26 mouse cellular contexts compared by ENCODE assay signal in genomic region chr11:116432127-116432526, GRCm38 (mm10). TPM values are rescaled to one million over a fixed set of nuclear protein-coding genes. Genes with fewer than 3 reads are reported as not detected.
DNase-seq lines count a peak whose midpoint lies in the region; ATAC-seq and TF ChIP-seq lines count a peak whose summit lies in the region.
"Had no signal": no experiment of that assay in that cellular context is flagged by ENCODE, and none has a peak within 500 bp of the region (broad histone marks: within the 10 kb centered on the region; RNA-seq: fewer than 3 reads in every experiment).

No protein-coding gene starts in this region.

- WGBS in heart, embryonic 10.5 days, result 64% methylated on average over 6 of the region's 6 CpGs
- WGBS in heart, adult 2 months, result 55% methylated on average over 6 of the region's 6 CpGs
- 40% methylated on average over 6 of the region's 6 CpGs for WGBS in lung, embryonic 14.5 days
- 58% methylated on average over 6 of the region's 6 CpGs for WGBS in lung, adult 2 months
- WGBS in limb, embryonic 10.5 days, result 75% methylated on average over 6 of the region's 6 CpGs

- H3K79me2 ChIP-seq in heart, adult 2 months (replicated peaks; ENCODE audit: control insufficient read depth, insufficient read depth, low read length), result no peaks in the 10 kb centered on the region; the same call in 1 of the 2 replicates

- TF ChIP-seq POLR2A in heart, adult 2 months (IDR thresholded peaks at IDR 0.05; ENCODE audit: insufficient read depth, low read depth, low read length), result no peak
- no peak for TF ChIP-seq POLR2A in lung, adult 2 months (IDR thresholded peaks at IDR 0.05; ENCODE audit: borderline replicate concordance, extremely low read depth, low read depth, low read length)

- H3K36me3 ChIP-seq in heart, embryonic 10.5 days, result peaks cover 14% of the 10 kb centered on the region
- H3K36me3 ChIP-seq in heart, adult 2 months (ENCODE audit: control insufficient read depth, insufficient read depth, low read length), result peaks cover 6% of the 10 kb centered on the region; the same call in 1 of the 2 replicates
- peaks cover 19% of the 10 kb centered on the region for H3K36me3 ChIP-seq in lung, embryonic 14.5 days (ENCODE audit: insufficient read depth)
- H3K36me3 ChIP-seq in limb, embryonic 10.5 days, result peaks cover 20% of the 10 kb centered on the region

- H3K4me2 ChIP-seq in lung, embryonic 14.5 days, result no peak overlapping the region
- H3K4me2 ChIP-seq: limb, embryonic 15.5 days; neural tube, embryonic 13.5 days had no signal

- H3K27me3 ChIP-seq in heart, embryonic 10.5 days (ENCODE audit: insufficient read depth, poor library complexity, severe bottlenecking), result no peaks in the 10 kb centered on the region
- no peaks in the 10 kb centered on the region for H3K27me3 ChIP-seq in heart, adult 2 months (ENCODE audit: control insufficient read depth, insufficient read depth, low read length)
- no peaks in the 10 kb centered on the region for H3K27me3 ChIP-seq in lung, embryonic 14.5 days (ENCODE audit: insufficient read depth, low read length)
- H3K27me3 ChIP-seq in limb, embryonic 10.5 days (ENCODE audit: low read depth, poor library complexity, severe bottlenecking), result no peaks in the 10 kb centered on the region
- H3K27me3 ChIP-seq: limb, embryonic 15.5 days; neural tube, embryonic 13.5 days had no signal

- H3K9me3 ChIP-seq in heart, embryonic 10.5 days, result no peaks in the 10 kb centered on the region
- H3K9me3 ChIP-seq in lung, embryonic 14.5 days (ENCODE audit: low read depth, low read length), result no peaks in the 10 kb centered on the region
- no peaks in the 10 kb centered on the region for H3K9me3 ChIP-seq in limb, embryonic 10.5 days (replicated peaks)
- H3K9me3 ChIP-seq: limb, embryonic 15.5 days; midbrain, embryonic 10.5 days; neural tube, embryonic 13.5 days had no signal

- H3K4me3 ChIP-seq in heart, embryonic 10.5 days, result no peak overlapping the region
- no peak overlapping the region for H3K4me3 ChIP-seq in heart, adult 2 months
- H3K4me3 ChIP-seq in lung, embryonic 14.5 days (ENCODE audit: low read depth, low read length), result no peak overlapping the region
- no peak overlapping the region for H3K4me3 ChIP-seq in lung, adult 2 months (replicated peaks; ENCODE audit: extremely low read depth, low read depth, low read length)
- no peak overlapping the region for H3K4me3 ChIP-seq in limb, embryonic 10.5 days
- H3K4me3 ChIP-seq: gastrocnemius, adult 2 months; limb, embryonic 15.5 days; neural tube, embryonic 13.5 days had no signal

- no peak for TF ChIP-seq EP300 in heart, adult 2 months (IDR thresholded peaks at IDR 0.05; ENCODE audit: insufficient read depth, low read depth, low read length)

- no peak overlapping the region for H3K9ac ChIP-seq in heart, adult 2 months (ENCODE audit: low read depth, low read length)
- H3K9ac ChIP-seq in lung, embryonic 14.5 days, result no peak overlapping the region
- H3K9ac ChIP-seq: limb, embryonic 15.5 days; liver, postnatal 0 days; neural tube, embryonic 13.5 days had no signal

- H3K27ac ChIP-seq in heart, embryonic 10.5 days, result 0 out of 2 replicates have a peak overlapping the region, but pooled peaks have one; percentile 47
- no peak overlapping the region for H3K27ac ChIP-seq in heart, adult 2 months
- peak overlapping the region; percentile 1 for H3K27ac ChIP-seq in lung, embryonic 14.5 days (ENCODE audit: low read depth)
- 0 out of 2 replicates have a peak overlapping the region, but pooled peaks have one; percentile 3 for H3K27ac ChIP-seq in limb, embryonic 10.5 days
- H3K27ac ChIP-seq: gastrocnemius, adult 2 months; hindbrain, postnatal 0 days; limb, embryonic 15.5 days; midbrain, embryonic 10.5 days; neural tube, embryonic 13.5 days had no signal

- no peak for ATAC-seq in lung, embryonic 14.5 days (ENCODE audit: insufficient read depth)
- no peak for ATAC-seq in frontal cortex, adult (ENCODE audit: low TSS enrichment)
- ATAC-seq: CD4-positive, CD25-positive, alpha-beta regulatory T cell, adult 4 months; hindbrain, postnatal 0 days; liver, postnatal 0 days had no signal

- H3K4me1 ChIP-seq in heart, embryonic 10.5 days, result peaks cover 48% of the 10 kb centered on the region
- peaks cover 11% of the 10 kb centered on the region for H3K4me1 ChIP-seq in heart, adult 2 months (ENCODE audit: control insufficient read depth, insufficient read depth, low read length)
- H3K4me1 ChIP-seq in lung, embryonic 14.5 days (ENCODE audit: insufficient read depth), result peaks cover 7% of the 10 kb centered on the region; the same call in 1 of the 2 replicates
- H3K4me1 ChIP-seq in lung, adult 2 months (ENCODE audit: control insufficient read depth, insufficient read depth, low read length), result peaks cover 9% of the 10 kb centered on the region
- peaks cover 43% of the 10 kb centered on the region for H3K4me1 ChIP-seq in limb, embryonic 10.5 days

- intact Hi-C loops in heart, adult 2 months (cut with DNase I), result no loop called here

- no peak for DNase-seq in heart, embryonic 10.5 days (ENCODE audit: low spot score)
- no peak for DNase-seq in heart, adult 2 months
- DNase-seq in lung, embryonic 14.5 days, result no peak
- no peak for DNase-seq in lung, adult 2 months
- DNase-seq in limb, embryonic 10.5 days (ENCODE audit: low spot score), result no peak
- DNase-seq in retina, embryonic 14.5 days (ENCODE audit: low spot score), result no peak
- DNase-seq: adrenal gland, postnatal 25 days; cerebellum, adult 11 months; cerebellum, postnatal 14 days; gastrocnemius, adult 2 months; heart, adult 11 months; heart, postnatal 4 days; kidney, postnatal 10 days; liver, postnatal 0 days; lung, postnatal 4 days; thymus, postnatal 25 days had no signal

- no peak for TF ChIP-seq CTCF in heart, adult 2 months (IDR thresholded peaks at IDR 0.05)
- TF ChIP-seq CTCF in lung, embryonic 14.5 days (IDR thresholded peaks at IDR 0.05; ENCODE audit: low read depth), result no peak
- TF ChIP-seq CTCF in lung, adult 2 months (IDR thresholded peaks at IDR 0.05; ENCODE audit: insufficient read depth, low read length), result no peak

RNA-seq across cellular contexts. Expression of gene Ubald2, which starts 1.8 kb away (rescaled TPM):
- polyA plus RNA-seq in heart, embryonic 10.5 days (2016; fragmentation: Nextera tagmentation; extraction: Ambion mirVana), result 36.1 and 40.5 TPM in 2 replicates
- 10 to 100 TPM; 29.2 to 34.1 TPM for total RNA-seq in heart, adult 2 months (2021)
- polyA plus RNA-seq in heart, adult 2 months (2012; rRNA removed), result 45.5 and 80.1 TPM in 2 replicates
- polyA plus RNA-seq in lung, embryonic 14.5 days (2014; fragmentation: Nextera tagmentation; extraction: Ambion mirVana), result 64.9 and 66.7 TPM in 2 replicates
- polyA plus RNA-seq in lung, adult 2 months (2012; rRNA removed), result 159 and 160 TPM in 2 replicates
- polyA plus RNA-seq in limb, embryonic 10.5 days (2016; fragmentation: Nextera tagmentation; extraction: Ambion mirVana), result 44.1 and 51.8 TPM in 2 replicates

RNA-seq across cellular contexts. Expression of gene Rnf157, which starts 19.3 kb away (rescaled TPM):
- 7.3 and 8.5 TPM in 2 replicates for polyA plus RNA-seq in heart, embryonic 10.5 days (2016; fragmentation: Nextera tagmentation; extraction: Ambion mirVana)
- total RNA-seq in heart, adult 2 months (2021), result 1 to 10 TPM; 6.0 to 7.2 TPM
- 3.0 and 5.7 TPM in 2 replicates for polyA plus RNA-seq in heart, adult 2 months (2012; rRNA removed)
- polyA plus RNA-seq in lung, embryonic 14.5 days (2014; fragmentation: Nextera tagmentation; extraction: Ambion mirVana), result 13.9 and 16.8 TPM in 2 replicates
- polyA plus RNA-seq in lung, adult 2 months (2012; rRNA removed), result 3.0 and 3.6 TPM in 2 replicates
- polyA plus RNA-seq in limb, embryonic 10.5 days (2016; fragmentation: Nextera tagmentation; extraction: Ambion mirVana), result 11.1 and 18.3 TPM in 2 replicates

RNA-seq across cellular contexts. Expression of gene Qrich2, which starts 33.9 kb away (rescaled TPM):
- polyA plus RNA-seq in heart, embryonic 10.5 days (2016; fragmentation: Nextera tagmentation; extraction: Ambion mirVana), result 0.30 TPM in 1 of 2 replicates, not detected in the other
- total RNA-seq in heart, adult 2 months (2021), result not detected
- 0.18 and 0.23 TPM in 2 replicates for polyA plus RNA-seq in heart, adult 2 months (2012; rRNA removed)
- 0.45 TPM in 1 of 2 replicates, not detected in the other for polyA plus RNA-seq in lung, embryonic 14.5 days (2014; fragmentation: Nextera tagmentation; extraction: Ambion mirVana)
- 0.11 and 0.18 TPM in 2 replicates for polyA plus RNA-seq in lung, adult 2 months (2012; rRNA removed)
- polyA plus RNA-seq in limb, embryonic 10.5 days (2016; fragmentation: Nextera tagmentation; extraction: Ambion mirVana), result 0.36 and 0.44 TPM in 2 replicates
- total RNA-seq: adrenal gland, postnatal 25 days; hindbrain, postnatal 0 days; layer of hippocampus, adult 18-20 months; left cerebral cortex, postnatal 25 days had no signal
- polyA plus RNA-seq: CD4-positive, CD25-positive, alpha-beta regulatory T cell, adult 4 months; forebrain, embryonic 11.5 days; heart, embryonic 14.5 days; liver, postnatal 0 days; neural tube, embryonic 13.5 days had no signal
